ENCODE assay signal across 26 mouse cellular contexts in the genomic region with DNA sequence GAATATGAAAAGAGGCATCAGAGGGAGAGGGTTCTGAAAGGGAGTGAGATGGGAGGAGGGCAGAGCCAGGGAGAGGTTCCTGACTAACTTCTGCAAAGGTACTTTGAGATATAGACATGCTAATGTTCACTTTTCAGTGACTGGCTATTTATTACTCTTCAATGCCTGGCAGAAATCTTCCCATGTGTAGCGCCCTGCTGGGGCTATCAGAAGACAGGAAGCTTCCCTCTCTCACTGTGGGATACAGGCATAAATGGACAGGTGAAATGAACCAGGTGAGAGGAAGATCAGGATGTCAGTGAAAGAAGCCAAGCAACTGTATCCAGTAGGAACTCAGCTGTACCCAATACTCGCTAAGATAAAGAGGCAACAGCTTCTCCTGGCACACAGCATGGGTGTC.
DNase-seq lines count a peak whose midpoint lies in the region; ATAC-seq lines count a peak whose summit lies in the region.
"Had no signal": no experiment of that assay in that cellular context is flagged by ENCODE, and none has a peak within 500 bp of the region (broad histone marks: within the 10 kb centered on the region; RNA-seq: fewer than 3 reads in every experiment).

No protein-coding gene starts in this region.

- no peak overlapping the region for H3K27ac ChIP-seq in forebrain, embryonic 11.5 days (ENCODE audit: low read depth, low read length)
- H3K27ac ChIP-seq in forebrain, embryonic 12.5 days: no peak overlapping the region
- H3K27ac ChIP-seq in intestine, embryonic 14.5 days (ENCODE audit: low read depth): no peak overlapping the region
- H3K27ac ChIP-seq in intestine, embryonic 15.5 days: no peak overlapping the region
- H3K27ac ChIP-seq: embryonic facial prominence, embryonic 13.5 days; embryonic facial prominence, embryonic 15.5 days; forebrain, embryonic 10.5 days had no signal

- WGBS in forebrain, embryonic 11.5 days: 75% methylated on average over 2 of the region's 2 CpGs
- 67% methylated on average over 2 of the region's 2 CpGs for WGBS in forebrain, embryonic 12.5 days
- 59% methylated on average over 2 of the region's 2 CpGs for WGBS in intestine, embryonic 14.5 days
- 51% methylated on average over 2 of the region's 2 CpGs for WGBS in intestine, embryonic 15.5 days

- peak; percentile 22 for DNase-seq in forebrain, embryonic 11.5 days (ENCODE audit: low spot score)
- peak; percentile 25 for DNase-seq in intestine, embryonic 14.5 days (ENCODE audit: low spot score)
- DNase-seq in ES-CJ7 (ENCODE audit: low read depth, low spot score): peak; percentile 12
- peak; percentile 44 for DNase-seq in ZHBTc4 (ENCODE audit: low read depth, low spot score)
- no peak for DNase-seq in cerebellum, adult 11 months
- DNase-seq: adrenal gland, adult 2 months; adrenal gland, postnatal 10 days; adrenal gland, postnatal 25 days; B cell, adult 2 months; cerebellum, adult 18-20 months; cerebellum, adult 8-10 months; cerebellum, adult 9-11 months; cerebellum, postnatal 14 days; cerebellum, postnatal 36 days; embryo, embryonic 11 days had no signal

- H3K4me3 ChIP-seq in forebrain, embryonic 11.5 days (ENCODE audit: low read depth, low read length): no peak overlapping the region
- H3K4me3 ChIP-seq in forebrain, embryonic 12.5 days (replicated peaks): no peak overlapping the region
- H3K4me3 ChIP-seq in intestine, embryonic 14.5 days (ENCODE audit: low read depth, low read length): no peak overlapping the region
- H3K4me3 ChIP-seq in intestine, embryonic 15.5 days (replicated peaks): no peak overlapping the region
- H3K4me3 ChIP-seq: embryonic facial prominence, embryonic 13.5 days; embryonic facial prominence, embryonic 15.5 days; erythroblast, embryonic 14.5 days; forebrain, embryonic 10.5 days had no signal

- no peaks in the 10 kb centered on the region for H3K4me1 ChIP-seq in forebrain, embryonic 11.5 days (replicated peaks; ENCODE audit: control insufficient read depth, insufficient read depth, low read length)
- no peaks in the 10 kb centered on the region; the same call in 1 of the 2 replicates for H3K4me1 ChIP-seq in forebrain, embryonic 12.5 days
- no peaks in the 10 kb centered on the region for H3K4me1 ChIP-seq in intestine, embryonic 14.5 days (replicated peaks; ENCODE audit: control insufficient read depth, insufficient read depth, low read length)
- H3K4me1 ChIP-seq in intestine, embryonic 15.5 days (replicated peaks): no peaks in the 10 kb centered on the region
- H3K4me1 ChIP-seq: embryonic facial prominence, embryonic 13.5 days; embryonic facial prominence, embryonic 15.5 days had no signal

- H3K9ac ChIP-seq in forebrain, embryonic 11.5 days (ENCODE audit: low read length): no peak overlapping the region
- H3K9ac ChIP-seq in forebrain, embryonic 12.5 days: no peak overlapping the region
- no peak overlapping the region for H3K9ac ChIP-seq in intestine, embryonic 14.5 days (ENCODE audit: low read length)
- H3K9ac ChIP-seq in intestine, embryonic 15.5 days: no peak overlapping the region
- H3K9ac ChIP-seq: embryonic facial prominence, embryonic 13.5 days; embryonic facial prominence, embryonic 15.5 days had no signal

- no peaks in the 10 kb centered on the region for H3K27me3 ChIP-seq in forebrain, embryonic 11.5 days (ENCODE audit: control insufficient read depth, insufficient read depth, low read length)
- H3K27me3 ChIP-seq in forebrain, embryonic 12.5 days: peaks cover under 1% of the 10 kb centered on the region; the same call in 1 of the 2 replicates
- H3K27me3 ChIP-seq in intestine, embryonic 14.5 days (replicated peaks; ENCODE audit: control insufficient read depth, insufficient read depth, low read length): no peaks in the 10 kb centered on the region
- H3K27me3 ChIP-seq in intestine, embryonic 15.5 days (replicated peaks): no peaks in the 10 kb centered on the region
- H3K27me3 ChIP-seq: CH12.LX; embryonic facial prominence, embryonic 13.5 days; embryonic facial prominence, embryonic 15.5 days had no signal

- H3K36me3 ChIP-seq in forebrain, embryonic 11.5 days (ENCODE audit: control insufficient read depth, insufficient read depth, low read length): no peaks in the 10 kb centered on the region
- no peaks in the 10 kb centered on the region for H3K36me3 ChIP-seq in forebrain, embryonic 12.5 days (replicated peaks)
- no peaks in the 10 kb centered on the region for H3K36me3 ChIP-seq in intestine, embryonic 14.5 days (ENCODE audit: control insufficient read depth, insufficient read depth, low read length)
- H3K36me3 ChIP-seq in intestine, embryonic 15.5 days: no peaks in the 10 kb centered on the region
- H3K36me3 ChIP-seq: embryonic facial prominence, embryonic 13.5 days; embryonic facial prominence, embryonic 15.5 days; forebrain, embryonic 10.5 days had no signal

- H3K4me2 ChIP-seq in forebrain, embryonic 11.5 days (ENCODE audit: low read depth, low read length, severe bottlenecking): no peak overlapping the region
- H3K4me2 ChIP-seq in forebrain, embryonic 12.5 days: no peak overlapping the region
- H3K4me2 ChIP-seq in intestine, embryonic 14.5 days (ENCODE audit: low read length): no peak overlapping the region
- H3K4me2 ChIP-seq in intestine, embryonic 15.5 days (replicated peaks): no peak overlapping the region
- H3K4me2 ChIP-seq: embryonic facial prominence, embryonic 13.5 days; embryonic facial prominence, embryonic 15.5 days had no signal

- no peak for ATAC-seq in forebrain, embryonic 11.5 days (replicated peaks; ENCODE audit: low FRiP score)
- no peak for ATAC-seq in forebrain, embryonic 12.5 days (ENCODE audit: low FRiP score)
- ATAC-seq in intestine, embryonic 14.5 days (replicated peaks; ENCODE audit: low FRiP score, low TSS enrichment, low read depth): no peak
- no peak for ATAC-seq in intestine, embryonic 15.5 days
- ATAC-seq in inflammation-experienced regulatory T-cells, adult 6 months: no peak
- ATAC-seq: CD4-positive, CD25-positive, alpha-beta regulatory T cell, adult 4 months; forebrain, embryonic 14.5 days; forebrain, embryonic 16.5 days had no signal

- H3K9me3 ChIP-seq in forebrain, embryonic 11.5 days (ENCODE audit: control insufficient read depth, low read length): no peaks in the 10 kb centered on the region
- no peaks in the 10 kb centered on the region for H3K9me3 ChIP-seq in forebrain, embryonic 12.5 days
- H3K9me3 ChIP-seq in intestine, embryonic 14.5 days (ENCODE audit: control insufficient read depth, low read length): no peaks in the 10 kb centered on the region
- no peaks in the 10 kb centered on the region for H3K9me3 ChIP-seq in intestine, embryonic 15.5 days
- H3K9me3 ChIP-seq: embryonic facial prominence, embryonic 13.5 days; embryonic facial prominence, embryonic 15.5 days; forebrain, embryonic 10.5 days had no signal
